Mouse (Mus musculus) embryo, embryonic 11.5 days (tissue): ENCODE results near the gene Jsrp1.

ENCODE experiments used
- DNase-seq: peaks from one replicate; pipeline ENCODE4 v3.0.0-alpha.2; 2012; ENCODE audit warnings: low read depth, low spot score

Jsrp1 gene

GRCm38 (mm10) chr10:80808985-80809632, 4.2 kb downstream of the Jsrp1 start:
- no peak for DNase-seq

GRCm38 (mm10) chr10:80808099-80808984, 5.0 kb downstream of the Jsrp1 start:
- no peak for DNase-seq

GRCm38 (mm10) chr10:80807057-80807627, 6.2 kb downstream of the Jsrp1 start:
- DNase-seq, result peak; percentile 55

GRCm38 (mm10) chr10:80806341-80807056, 6.8 kb downstream of the Jsrp1 start:
- no peak for DNase-seq

GRCm38 (mm10) chr10:80805925-80806324, 7.4 kb downstream of the Jsrp1 start:
- peak; percentile 46 for DNase-seq

- DNase-seq, result no peak
These were observed 8.0 kb downstream of the Jsrp1 start for GRCm38 (mm10) chr10:80805322-80805721.

- no peak for DNase-seq
These were observed 8.4 kb downstream of the Jsrp1 start, which contains the start of gene Amh for GRCm38 (mm10) chr10:80804916-80805315. Gene Amh (plus strand): TSS chr10:80805243.

GRCm38 (mm10) chr10:80804340-80804739, 9.0 kb downstream of the Jsrp1 start:
- no peak for DNase-seq

- DNase-seq, result no peak
These were observed 10.3 kb downstream of the Jsrp1 start for GRCm38 (mm10) chr10:80802996-80803395.

- DNase-seq, result no peak
These were observed 10.9 kb downstream of the Jsrp1 start for GRCm38 (mm10) chr10:80802204-80802912.

GRCm38 (mm10) chr10:80799070-80799566, 14.2 kb downstream of the Jsrp1 start:
- no peak for DNase-seq

GRCm38 (mm10) chr10:80798150-80799006, 14.9 kb downstream of the Jsrp1 start, which contains the start of the genes Sf3a2 and Plekhj1:
Gene Sf3a2 (plus strand): TSS chr10:80798198.
Gene Plekhj1 (minus strand): TSS chr10:80798626.
- DNase-seq, result peak; percentile 93

- no peak for DNase-seq
These were observed 15.8 kb downstream of the Jsrp1 start for GRCm38 (mm10) chr10:80797186-80798149.

GRCm38 (mm10) chr10:80796307-80796848, 16.9 kb downstream of the Jsrp1 start:
- DNase-seq, result no peak

GRCm38 (mm10) chr10:80794750-80795149, 18.5 kb downstream of the Jsrp1 start:
- no peak for DNase-seq

GRCm38 (mm10) chr10:80793803-80794202, 19.5 kb downstream of the Jsrp1 start:
- DNase-seq, result no peak

- DNase-seq, result no peak
These were observed 20.1 kb downstream of the Jsrp1 start for GRCm38 (mm10) chr10:80793033-80793784.
